Mouse (Mus musculus) embryo, embryonic 11.5 days (tissue): ENCODE results near the gene Rbpj.

ENCODE experiments used
- DNase-seq: peaks from one replicate; pipeline ENCODE4 v3.0.0-alpha.2; 2012; ENCODE audit warnings: low read depth, low spot score

The Rbpj gene

GRCm38 (mm10) chr5:53590875-53591682 lies 125.1 kb downstream of the Rbpj start:
- DNase-seq = peak; percentile 38

DNA sequence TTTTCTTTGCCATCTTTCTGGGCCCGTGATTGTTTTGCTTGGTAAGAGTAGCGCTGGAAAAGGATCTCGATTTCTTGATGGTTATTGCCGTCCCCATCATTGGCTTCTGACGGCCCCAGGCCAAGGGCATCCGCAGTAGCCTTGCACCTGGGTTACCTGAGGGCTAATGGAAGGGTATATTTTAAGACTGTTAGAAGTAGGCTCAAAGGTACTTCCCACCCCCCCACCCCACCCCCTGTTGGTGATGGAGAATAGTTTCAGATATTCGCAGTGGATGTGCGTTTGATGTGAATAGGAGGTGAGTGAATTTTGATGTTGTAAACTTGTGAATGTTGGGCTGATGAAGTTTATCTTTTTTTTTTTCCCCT lies 125.7 kb downstream of the Rbpj start:
- no peak for DNase-seq

GRCm38 (mm10) chr5:53593080-53593688 lies 127.2 kb downstream of the Rbpj start:
- DNase-seq = no peak

- peak; percentile 34 for DNase-seq
These were observed 128.3 kb downstream of the Rbpj start for GRCm38 (mm10) chr5:53594274-53594673.

GRCm38 (mm10) chr5:53598510-53598909 lies 132.6 kb downstream of the Rbpj start:
- no peak for DNase-seq

DNA sequence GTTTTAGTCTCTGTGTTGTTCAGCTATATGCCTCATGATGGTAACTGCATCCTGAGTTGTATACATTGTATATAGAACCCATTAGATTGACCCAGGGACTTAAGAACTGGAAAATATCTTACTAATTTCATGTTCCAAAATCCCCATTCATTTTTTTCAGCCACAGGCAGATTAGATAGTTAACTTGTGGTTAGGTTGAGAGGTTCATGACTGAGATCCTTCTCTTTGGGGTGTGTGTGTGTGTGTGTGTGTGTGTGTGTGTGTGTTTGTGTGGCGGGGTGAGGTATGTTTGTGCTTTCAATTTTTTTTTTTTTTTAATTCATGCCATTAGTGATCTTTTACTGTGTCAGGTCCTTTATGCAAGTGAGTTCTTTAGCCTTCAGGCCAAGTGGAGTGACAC lies 133.2 kb downstream of the Rbpj start:
- no peak for DNase-seq

DNA sequence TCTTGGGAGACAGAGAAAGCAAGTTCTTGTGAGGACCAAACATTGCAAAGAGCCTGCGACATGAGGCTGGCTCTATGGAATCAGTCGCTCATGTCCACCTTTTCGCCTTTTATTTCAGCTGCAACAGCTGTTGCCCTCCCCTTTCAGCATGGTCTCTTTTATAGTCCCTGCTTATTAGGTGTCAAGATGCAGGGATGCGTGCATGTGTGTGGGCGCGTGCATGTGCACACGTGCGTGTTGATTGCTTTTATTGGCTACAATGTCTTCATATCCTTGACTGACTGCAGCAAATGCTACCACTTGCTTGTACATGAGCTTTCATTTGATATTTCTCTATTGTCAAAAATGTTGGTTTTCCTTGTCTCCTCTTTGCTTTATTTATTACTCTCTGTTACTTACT lies 136.2 kb downstream of the Rbpj start:
- no peak for DNase-seq

DNA sequence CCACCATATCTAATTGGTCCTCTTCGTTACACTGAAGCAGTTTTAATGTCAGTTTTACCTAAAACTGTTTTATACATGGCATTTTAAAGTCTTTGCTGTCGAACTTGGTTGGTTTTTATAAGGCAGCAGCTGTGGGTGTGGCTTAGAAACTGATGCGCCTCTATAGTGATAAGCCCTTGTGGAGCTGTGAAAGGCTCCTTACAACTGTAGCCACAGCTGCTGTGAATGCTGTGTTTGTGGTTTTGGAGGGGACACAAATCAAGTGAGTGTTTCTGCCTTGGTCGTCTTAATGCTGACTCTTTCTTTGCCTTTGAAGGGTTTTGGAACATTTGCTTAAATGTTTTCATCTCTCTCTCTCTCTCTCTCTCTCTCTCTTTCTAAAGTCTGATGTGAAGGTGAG lies 139.5 kb downstream of the Rbpj start:
- no peak for DNase-seq

GRCm38 (mm10) chr5:53607230-53607996 lies 141.5 kb downstream of the Rbpj start:
- no peak for DNase-seq

- no peak for DNase-seq
These were observed 152.9 kb downstream of the Rbpj start for GRCm38 (mm10) chr5:53618844-53619243.

- DNase-seq = no peak
These were observed 166.1 kb downstream of the Rbpj start for GRCm38 (mm10) chr5:53632026-53632425.

GRCm38 (mm10) chr5:53636795-53637194 lies 170.8 kb downstream of the Rbpj start:
- DNase-seq = no peak

- DNase-seq = no peak
These were observed 171.3 kb downstream of the Rbpj start for GRCm38 (mm10) chr5:53637206-53637605.

DNA sequence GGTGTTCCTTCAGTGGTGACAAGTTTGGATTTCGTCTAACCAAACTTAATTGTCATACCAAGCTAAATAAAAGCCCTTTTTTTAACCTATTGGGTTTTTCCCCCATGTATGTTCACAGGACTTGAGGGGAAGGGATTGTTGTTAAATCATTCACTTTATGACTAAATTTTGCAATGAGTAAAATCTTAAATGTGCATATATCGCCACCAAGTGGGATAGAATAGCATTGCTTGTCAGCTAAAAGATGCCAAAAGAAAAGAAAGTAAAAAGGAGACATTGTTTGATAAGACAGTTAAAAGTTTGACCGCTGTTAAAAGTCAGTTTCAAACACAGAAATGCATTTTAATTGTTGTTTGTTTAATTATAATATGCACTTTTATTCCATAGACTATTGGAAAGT lies 172.7 kb downstream of the Rbpj start:
- no peak for DNase-seq

GRCm38 (mm10) chr5:53646669-53647068 lies 180.7 kb downstream of the Rbpj start:
- no peak for DNase-seq

DNA sequence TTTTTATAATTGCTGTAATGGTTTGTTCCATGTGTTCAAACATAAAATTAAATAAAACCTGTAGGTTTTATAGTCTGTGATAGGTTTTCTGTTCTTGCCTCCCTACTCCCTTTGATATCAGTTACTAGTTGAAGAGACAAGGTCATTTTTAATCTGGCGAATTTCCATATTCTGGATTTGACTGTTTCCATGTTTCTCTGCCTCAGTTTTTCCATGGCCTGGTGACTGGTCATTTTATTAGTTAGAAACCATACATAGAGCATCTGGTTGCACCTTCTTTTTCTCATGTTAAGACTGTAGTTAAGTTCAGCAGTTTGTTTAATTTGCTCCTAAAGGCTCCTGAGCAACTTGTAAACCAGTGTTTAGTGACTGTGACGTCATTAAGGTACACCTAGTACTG lies 181.4 kb downstream of the Rbpj start:
- no peak for DNase-seq

- DNase-seq = no peak
These were observed 190.6 kb downstream of the Rbpj start for GRCm38 (mm10) chr5:53656596-53656995.

DNA sequence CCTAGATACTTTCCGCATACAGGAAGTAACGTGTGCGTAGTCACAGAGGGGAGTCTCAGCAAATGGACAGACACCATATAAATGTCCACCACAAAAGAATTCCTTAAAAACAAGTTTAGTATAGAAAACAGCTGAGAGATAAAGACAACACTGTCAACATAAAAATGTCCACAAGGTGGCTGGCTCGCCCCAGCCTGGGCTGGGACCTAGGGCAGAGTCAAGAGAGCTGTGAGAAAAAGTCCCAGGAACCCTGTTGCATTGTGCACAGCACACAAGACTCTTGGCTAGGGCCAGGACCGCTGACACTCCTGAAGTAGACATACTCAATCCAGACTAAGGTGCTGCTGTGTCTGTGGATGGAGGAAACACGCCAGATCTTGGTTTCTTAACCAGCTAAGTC lies 192.0 kb downstream of the Rbpj start:
- no peak for DNase-seq

DNA sequence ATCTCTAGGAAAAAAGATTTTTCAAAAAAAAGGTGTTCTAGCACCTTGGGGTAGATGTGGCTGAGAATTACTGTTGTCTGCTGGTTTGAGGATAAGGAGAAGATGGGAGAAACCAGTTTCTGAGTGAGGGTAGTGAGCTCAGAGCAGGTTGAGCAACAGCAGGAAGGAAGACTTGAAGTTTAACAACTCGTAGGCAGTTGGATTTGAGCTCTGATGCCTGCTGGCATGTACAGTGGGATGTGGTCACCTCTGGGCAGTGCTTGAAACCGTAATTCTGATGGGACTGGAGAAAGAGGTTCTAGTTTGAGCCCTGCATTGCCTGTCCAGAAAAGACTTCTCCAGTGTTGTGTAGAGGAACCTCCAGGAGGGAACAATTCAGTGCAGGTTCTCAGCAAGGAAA lies 195.6 kb downstream of the Rbpj start:
- DNase-seq = no peak

DNA sequence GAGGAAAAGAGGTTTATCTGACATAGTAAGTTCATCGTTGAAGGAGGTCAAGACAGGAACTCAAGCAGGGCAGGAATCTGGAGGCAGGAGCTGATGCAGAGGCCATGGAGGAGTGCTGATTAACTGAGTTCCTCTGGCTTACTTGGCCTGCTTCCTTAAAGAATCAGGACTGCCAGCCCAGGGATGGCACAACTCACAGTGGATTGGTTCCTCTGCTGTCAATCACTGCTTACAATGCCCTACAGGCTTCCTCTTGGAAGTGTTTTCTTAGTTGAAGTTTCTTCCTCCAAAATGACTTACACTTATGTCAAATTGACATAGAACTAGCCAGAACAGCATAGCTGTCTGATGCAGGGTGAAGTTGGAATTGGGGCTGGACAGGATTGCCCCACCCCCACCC lies 196.5 kb downstream of the Rbpj start:
- no peak for DNase-seq

GRCm38 (mm10) chr5:53663665-53664064 lies 197.7 kb downstream of the Rbpj start:
- DNase-seq = no peak

GRCm38 (mm10) chr5:53668021-53668420 lies 202.1 kb downstream of the Rbpj start:
- no peak for DNase-seq
